Mouse (Mus musculus): ENCODE results near the gene Mcur1. TPM values are rescaled to one million over a fixed set of nuclear protein-coding genes. Genes with fewer than 3 reads are reported as not detected.

Mcur1 gene
- polyA plus RNA-seq, 1 experiment from 2014 or later = 12.0 TPM

DNA sequence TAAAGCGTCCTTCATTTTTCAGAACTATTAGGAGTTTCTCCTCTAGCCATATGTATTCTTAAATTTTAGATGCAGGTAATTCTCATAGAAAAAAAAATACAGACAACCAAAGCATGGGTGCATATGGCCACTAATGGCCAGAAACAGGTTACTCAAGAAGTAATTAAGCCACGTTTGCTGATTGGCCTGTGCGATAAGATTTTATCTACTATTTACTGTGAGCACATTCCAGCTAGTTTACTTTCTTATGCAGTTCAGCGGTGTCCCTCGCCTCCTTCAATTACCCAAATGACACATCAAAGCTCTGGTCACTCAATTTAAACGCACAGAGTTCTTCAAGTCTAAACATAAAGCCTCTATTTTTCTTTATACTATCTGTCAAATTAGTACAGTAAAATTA lies 1.0 kb downstream of the Mcur1 start:
- DNase-seq (ENCODE audit: low spot score) (no peak), ATAC-seq (replicated peaks; ENCODE audit: low FRiP score) (no peak)
- H3K4me2 ChIP-seq = peak overlapping the region; percentile 98
- no peaks in the 10 kb centered on the region for H3K36me3 ChIP-seq (ENCODE audit: control insufficient read depth, insufficient read depth, low read length)
- WGBS = 29% methylated on average over 6 of the region's 6 CpGs
- no peak overlapping the region for H3K27ac ChIP-seq (ENCODE audit: low read depth, low read length)
- peak overlapping the region; percentile 84 for H3K4me3 ChIP-seq (ENCODE audit: low read depth, low read length)
- H3K9me3 ChIP-seq (ENCODE audit: control insufficient read depth, low read length) = no peaks in the 10 kb centered on the region
- H3K9ac ChIP-seq (ENCODE audit: low read depth, low read length) = no peak overlapping the region
- H3K27me3 ChIP-seq (replicated peaks; ENCODE audit: control insufficient read depth, insufficient read depth, low read length) = no peaks in the 10 kb centered on the region
- peaks cover 9% of the 10 kb centered on the region for H3K4me1 ChIP-seq (replicated peaks; ENCODE audit: control insufficient read depth, insufficient read depth, low read length)

DNA sequence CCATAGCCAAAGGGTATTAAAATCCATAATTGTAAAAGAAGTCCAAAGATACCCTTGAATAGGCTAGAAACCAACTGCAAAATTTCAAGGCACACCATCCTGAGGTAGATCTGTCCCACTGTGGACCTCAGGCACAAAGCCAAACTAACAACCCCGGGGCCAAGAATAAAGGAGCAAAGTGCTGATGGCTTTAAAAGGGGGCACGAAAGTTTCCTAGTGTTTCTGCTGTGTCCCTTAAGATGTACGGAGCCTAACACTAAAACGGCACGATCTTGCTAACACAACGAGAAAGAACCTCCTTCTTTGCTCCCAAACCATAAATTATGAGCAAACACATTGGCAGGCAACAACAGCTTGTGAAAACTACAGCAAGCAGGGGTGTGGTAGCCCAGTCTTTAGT lies 1.6 kb downstream of the Mcur1 start:
- Histone ChIP-seq H3K4me1 (replicated peaks; ENCODE audit: control insufficient read depth, insufficient read depth, low read length) (peaks cover 9% of the 10 kb centered on the region), H3K9me3 (ENCODE audit: control insufficient read depth, low read length) (no peaks in the 10 kb centered on the region), H3K4me3 (ENCODE audit: low read depth, low read length) (no peak overlapping the region), H3K27me3 (replicated peaks; ENCODE audit: control insufficient read depth, insufficient read depth, low read length) (no peaks in the 10 kb centered on the region), H3K9ac (ENCODE audit: low read depth, low read length) (no peak overlapping the region), H3K4me2 (peak overlapping the region; percentile 98), H3K27ac (ENCODE audit: low read depth, low read length) (no peak overlapping the region), H3K36me3 (ENCODE audit: control insufficient read depth, insufficient read depth, low read length) (no peaks in the 10 kb centered on the region)
- no peak for DNase-seq (ENCODE audit: low spot score)
- ATAC-seq (replicated peaks; ENCODE audit: low FRiP score) = no peak
- WGBS = 83% methylated on average over 6 of the region's 6 CpGs

DNA sequence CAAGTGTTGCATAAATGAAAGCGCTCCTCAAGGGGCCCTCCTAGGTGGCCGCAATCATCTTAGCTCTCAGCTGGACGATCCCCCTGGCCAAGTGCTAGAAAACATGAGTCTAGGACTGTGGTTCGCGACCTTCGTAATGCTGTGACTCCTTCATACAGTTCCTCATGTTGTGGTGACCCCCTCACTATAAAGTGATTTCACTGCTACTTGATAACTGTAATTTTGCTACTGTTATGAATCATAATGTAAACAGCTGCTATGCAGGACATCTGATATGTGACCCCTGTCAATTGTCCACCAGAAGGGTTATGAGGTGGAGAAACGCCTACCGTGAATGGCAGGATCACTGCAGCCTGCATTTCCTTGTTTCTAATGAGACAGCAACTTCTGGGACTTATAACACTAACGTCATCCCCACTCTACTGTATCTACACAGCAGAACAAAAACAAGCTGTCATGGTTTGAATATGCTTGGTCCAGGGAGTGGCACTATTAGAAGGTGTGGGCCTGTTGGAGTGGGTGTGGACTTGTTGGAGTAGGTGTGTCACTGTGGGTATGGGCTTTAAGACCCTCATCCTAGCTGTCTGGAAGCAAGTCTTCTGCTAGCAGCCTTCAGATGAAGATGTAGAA lies 3.0 kb downstream of the Mcur1 start:
- DNase-seq (ENCODE audit: low spot score) = no peak
- Histone ChIP-seq H3K9me3 (ENCODE audit: control insufficient read depth, low read length) (no peaks in the 10 kb centered on the region), H3K27me3 (replicated peaks; ENCODE audit: control insufficient read depth, insufficient read depth, low read length) (no peaks in the 10 kb centered on the region), H3K36me3 (ENCODE audit: control insufficient read depth, insufficient read depth, low read length) (no peaks in the 10 kb centered on the region; the same call in 1 of the 2 replicates), H3K4me1 (replicated peaks; ENCODE audit: control insufficient read depth, insufficient read depth, low read length) (peaks cover 9% of the 10 kb centered on the region), H3K27ac (ENCODE audit: low read depth, low read length) (no peak overlapping the region), H3K4me3 (ENCODE audit: low read depth, low read length) (no peak overlapping the region), H3K4me2 (no peak overlapping the region), H3K9ac (ENCODE audit: low read depth, low read length) (no peak overlapping the region)
- no peak for ATAC-seq (replicated peaks; ENCODE audit: low FRiP score)
- 86% methylated on average over 9 of the region's 9 CpGs for WGBS

DNA sequence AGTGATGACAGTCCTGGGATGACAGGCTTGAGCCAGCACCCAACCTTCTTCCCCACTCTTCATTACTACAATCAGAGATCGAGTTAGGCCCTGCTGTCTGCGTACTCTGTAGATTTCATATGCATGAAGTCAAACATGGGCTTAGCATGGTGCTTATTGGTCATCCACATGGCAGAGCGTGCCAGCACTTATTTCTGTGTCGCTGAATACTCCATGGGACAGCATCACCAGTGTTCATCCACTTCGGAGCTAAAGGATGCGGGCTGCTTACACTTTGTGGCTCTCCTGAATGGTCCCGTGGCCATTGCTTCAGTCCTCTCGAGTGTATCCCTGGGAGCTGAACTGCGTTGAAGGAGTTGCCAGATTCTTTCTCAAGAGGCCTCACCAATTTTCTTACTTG lies 4.7 kb downstream of the Mcur1 start:
- no peaks in the 10 kb centered on the region for H3K9me3 ChIP-seq (ENCODE audit: control insufficient read depth, low read length)
- no peaks in the 10 kb centered on the region for H3K27me3 ChIP-seq (replicated peaks; ENCODE audit: control insufficient read depth, insufficient read depth, low read length)
- DNase-seq (ENCODE audit: low spot score) = no peak
- H3K4me3 ChIP-seq (ENCODE audit: low read depth, low read length) = no peak overlapping the region
- H3K36me3 ChIP-seq (ENCODE audit: control insufficient read depth, insufficient read depth, low read length) = peaks cover 4% of the 10 kb centered on the region
- peaks cover 5% of the 10 kb centered on the region for H3K4me1 ChIP-seq (replicated peaks; ENCODE audit: control insufficient read depth, insufficient read depth, low read length)
- WGBS = 89% methylated on average over 9 of the region's 9 CpGs
- H3K4me2 ChIP-seq = no peak overlapping the region
- no peak overlapping the region for H3K9ac ChIP-seq (ENCODE audit: low read depth, low read length)
- H3K27ac ChIP-seq (ENCODE audit: low read depth, low read length) = no peak overlapping the region
- no peak for ATAC-seq (replicated peaks; ENCODE audit: low FRiP score)

GRCm38 (mm10) chr13:43554827-43555226 lies 5.2 kb downstream of the Mcur1 start:
- peaks cover 5% of the 10 kb centered on the region for H3K4me1 ChIP-seq (replicated peaks; ENCODE audit: control insufficient read depth, insufficient read depth, low read length)
- DNase-seq (ENCODE audit: low spot score) (no peak), ATAC-seq (replicated peaks; ENCODE audit: low FRiP score) (no peak)
- peaks cover 9% of the 10 kb centered on the region for H3K36me3 ChIP-seq (ENCODE audit: control insufficient read depth, insufficient read depth, low read length)
- WGBS = 69% methylated on average over 7 of the region's 7 CpGs
- no peaks in the 10 kb centered on the region for H3K27me3 ChIP-seq (replicated peaks; ENCODE audit: control insufficient read depth, insufficient read depth, low read length)
- H3K9ac ChIP-seq (ENCODE audit: low read depth, low read length) = no peak overlapping the region
- H3K9me3 ChIP-seq (ENCODE audit: control insufficient read depth, low read length) = no peaks in the 10 kb centered on the region
- no peak overlapping the region for H3K27ac ChIP-seq (ENCODE audit: low read depth, low read length)
- H3K4me3 ChIP-seq (ENCODE audit: low read depth, low read length) = no peak overlapping the region
- H3K4me2 ChIP-seq = no peak overlapping the region

- ATAC-seq (replicated peaks; ENCODE audit: low FRiP score) = no peak
- Histone ChIP-seq H3K9ac (ENCODE audit: low read depth, low read length) (no peak overlapping the region), H3K4me3 (ENCODE audit: low read depth, low read length) (no peak overlapping the region), H3K36me3 (ENCODE audit: control insufficient read depth, insufficient read depth, low read length) (peaks cover 11% of the 10 kb centered on the region), H3K9me3 (ENCODE audit: control insufficient read depth, low read length) (no peaks in the 10 kb centered on the region), H3K27ac (ENCODE audit: low read depth, low read length) (no peak overlapping the region), H3K4me1 (replicated peaks; ENCODE audit: control insufficient read depth, insufficient read depth, low read length) (no peaks in the 10 kb centered on the region), H3K27me3 (replicated peaks; ENCODE audit: control insufficient read depth, insufficient read depth, low read length) (no peaks in the 10 kb centered on the region), H3K4me2 (no peak overlapping the region)
- WGBS = 82% methylated on average over 8 of the region's 8 CpGs
- no peak for DNase-seq (ENCODE audit: low spot score)
Observed at GRCm38 (mm10) chr13:43550676-43551075, 9.3 kb downstream of the Mcur1 start.

- ATAC-seq (replicated peaks; ENCODE audit: low FRiP score) (no peak), DNase-seq (ENCODE audit: low spot score) (no peak)
- no peak overlapping the region for H3K4me3 ChIP-seq (ENCODE audit: low read depth, low read length)
- WGBS = 85% methylated on average over 7 of the region's 7 CpGs
- H3K4me2 ChIP-seq = no peak overlapping the region
- H3K9me3 ChIP-seq (ENCODE audit: control insufficient read depth, low read length) = no peaks in the 10 kb centered on the region
- peaks cover 11% of the 10 kb centered on the region for H3K36me3 ChIP-seq (ENCODE audit: control insufficient read depth, insufficient read depth, low read length)
- no peak overlapping the region for H3K27ac ChIP-seq (ENCODE audit: low read depth, low read length)
- no peaks in the 10 kb centered on the region for H3K27me3 ChIP-seq (replicated peaks; ENCODE audit: control insufficient read depth, insufficient read depth, low read length)
- H3K9ac ChIP-seq (ENCODE audit: low read depth, low read length) = no peak overlapping the region
- no peaks in the 10 kb centered on the region for H3K4me1 ChIP-seq (replicated peaks; ENCODE audit: control insufficient read depth, insufficient read depth, low read length)
Observed at GRCm38 (mm10) chr13:43549870-43550269, 10.1 kb downstream of the Mcur1 start.

GRCm38 (mm10) chr13:43549078-43549698 lies 10.8 kb downstream of the Mcur1 start:
- peaks cover 11% of the 10 kb centered on the region for H3K36me3 ChIP-seq (ENCODE audit: control insufficient read depth, insufficient read depth, low read length)
- ATAC-seq (replicated peaks; ENCODE audit: low FRiP score) (no peak), DNase-seq (ENCODE audit: low spot score) (no peak)
- H3K4me2 ChIP-seq = no peak overlapping the region
- H3K27me3 ChIP-seq (replicated peaks; ENCODE audit: control insufficient read depth, insufficient read depth, low read length) = no peaks in the 10 kb centered on the region
- H3K27ac ChIP-seq (ENCODE audit: low read depth, low read length) = no peak overlapping the region
- H3K4me1 ChIP-seq (replicated peaks; ENCODE audit: control insufficient read depth, insufficient read depth, low read length) = no peaks in the 10 kb centered on the region
- no peak overlapping the region for H3K4me3 ChIP-seq (ENCODE audit: low read depth, low read length)
- H3K9ac ChIP-seq (ENCODE audit: low read depth, low read length) = no peak overlapping the region
- no peaks in the 10 kb centered on the region for H3K9me3 ChIP-seq (ENCODE audit: control insufficient read depth, low read length)
- WGBS = 83% methylated on average over 11 of the region's 11 CpGs

GRCm38 (mm10) chr13:43548617-43549016 lies 11.4 kb downstream of the Mcur1 start:
- WGBS = 77% methylated on average over 5 of the region's 5 CpGs
- Histone ChIP-seq H3K4me3 (ENCODE audit: low read depth, low read length) (no peak overlapping the region), H3K27me3 (replicated peaks; ENCODE audit: control insufficient read depth, insufficient read depth, low read length) (no peaks in the 10 kb centered on the region), H3K9ac (ENCODE audit: low read depth, low read length) (no peak overlapping the region), H3K4me1 (replicated peaks; ENCODE audit: control insufficient read depth, insufficient read depth, low read length) (no peaks in the 10 kb centered on the region), H3K4me2 (no peak overlapping the region), H3K9me3 (ENCODE audit: control insufficient read depth, low read length) (no peaks in the 10 kb centered on the region), H3K36me3 (ENCODE audit: control insufficient read depth, insufficient read depth, low read length) (peaks cover 11% of the 10 kb centered on the region), H3K27ac (ENCODE audit: low read depth, low read length) (no peak overlapping the region)
- DNase-seq (ENCODE audit: low spot score) (no peak), ATAC-seq (replicated peaks; ENCODE audit: low FRiP score) (no peak)
